Mouse (Mus musculus) adrenal gland, adult 8-10 months (tissue): ENCODE measurements around the gene Nhlh2. TPM values are rescaled to one million over a fixed set of nuclear protein-coding genes. Genes with fewer than 3 reads are reported as not detected.

Source experiments
- DNase-seq: peaks from one replicate; pipeline ENCODE4 v3.0.0; 2022
- total RNA-seq, 4 experiments: library from RNA; stranded (reverse); gene quantifications; 2 replicates each; pipeline ENCODE4 v1.2.4; 2022

The Nhlh2 gene
- total RNA-seq, result not detected

- no peak for DNase-seq
Observed at GRCm38 (mm10) chr3:102009926-102010381, at the start of gene Nhlh2. Gene Nhlh2, plus strand, starts transcription at chr3:102010076.

GRCm38 (mm10) chr3:101961146-101961835 lies 48.6 kb upstream of the Nhlh2 start:
- DNase-seq, result no peak

DNA sequence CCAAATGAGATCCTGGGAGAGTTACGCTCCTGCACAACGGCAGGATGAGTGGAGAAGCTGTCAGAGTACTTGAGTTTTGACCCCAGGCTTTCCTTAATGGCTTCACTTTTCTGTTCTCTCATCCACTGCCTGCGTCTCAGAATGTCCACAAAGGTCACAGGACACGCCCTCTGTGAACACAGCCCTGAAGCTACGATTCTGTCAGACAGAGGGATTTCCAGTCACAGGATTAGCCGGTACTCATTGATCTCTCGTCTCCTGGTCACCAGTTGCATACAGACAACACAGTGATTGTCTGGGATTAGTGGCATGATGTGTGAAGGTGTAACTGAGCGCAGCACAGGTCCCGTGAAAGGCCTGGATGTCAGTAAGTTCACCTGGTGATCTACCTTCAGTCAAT lies 46.4 kb upstream of the Nhlh2 start:
- DNase-seq, result no peak

DNA sequence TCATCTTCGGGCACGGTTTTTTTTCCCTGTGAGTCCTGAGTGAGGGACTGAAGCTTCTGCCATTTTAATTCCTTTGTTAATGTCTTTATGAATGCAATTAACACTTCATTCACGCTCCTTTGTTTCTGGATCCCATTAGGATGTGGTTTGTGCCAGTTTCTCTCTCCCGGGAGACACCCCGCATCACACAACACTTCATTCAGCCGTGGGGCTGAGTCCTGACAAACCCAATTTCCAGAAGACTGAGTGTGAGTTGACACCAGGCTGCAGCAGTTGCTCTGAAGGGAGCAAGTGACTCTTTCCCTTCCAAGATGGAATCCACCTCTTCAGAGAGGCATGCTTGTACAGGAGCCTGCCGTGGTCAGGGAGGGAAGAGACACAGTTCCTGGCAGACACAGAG lies 45.5 kb upstream of the Nhlh2 start:
- no peak for DNase-seq

DNA sequence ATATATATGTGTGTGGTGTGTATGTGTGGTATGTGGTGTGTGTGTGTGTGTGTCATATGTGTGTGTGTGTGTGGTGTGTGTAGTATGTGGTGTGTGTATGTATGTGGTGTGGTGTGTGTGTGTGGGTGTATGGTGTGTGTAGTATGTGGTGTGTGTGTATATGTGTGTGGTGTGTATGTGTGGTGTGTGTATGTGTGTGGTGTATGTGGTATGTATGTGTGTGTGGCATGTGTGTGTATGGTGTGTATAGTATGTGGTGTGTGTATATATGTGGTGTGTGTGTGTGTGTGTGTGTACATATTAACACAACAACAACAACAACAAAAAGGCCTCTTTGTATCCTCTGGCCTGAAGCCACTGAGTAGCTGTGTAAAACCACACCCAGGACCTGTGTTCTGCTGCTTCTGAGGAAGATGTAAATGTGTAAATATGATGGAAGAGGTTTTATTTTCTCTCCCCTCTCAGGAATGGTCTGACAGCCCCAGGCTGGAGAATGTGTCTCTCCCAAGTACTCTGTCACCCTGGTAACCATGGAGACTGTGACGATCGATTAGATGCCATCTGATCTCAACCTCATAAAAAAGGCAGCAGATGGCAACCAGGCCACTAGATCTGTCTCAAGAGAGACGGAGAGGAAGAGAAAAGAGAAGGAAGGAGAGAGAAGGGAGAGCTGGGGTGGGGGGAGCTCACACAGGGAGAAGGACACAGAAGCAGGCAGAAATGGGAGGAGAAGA lies 42.9 kb upstream of the Nhlh2 start:
- no peak for DNase-seq

DNA sequence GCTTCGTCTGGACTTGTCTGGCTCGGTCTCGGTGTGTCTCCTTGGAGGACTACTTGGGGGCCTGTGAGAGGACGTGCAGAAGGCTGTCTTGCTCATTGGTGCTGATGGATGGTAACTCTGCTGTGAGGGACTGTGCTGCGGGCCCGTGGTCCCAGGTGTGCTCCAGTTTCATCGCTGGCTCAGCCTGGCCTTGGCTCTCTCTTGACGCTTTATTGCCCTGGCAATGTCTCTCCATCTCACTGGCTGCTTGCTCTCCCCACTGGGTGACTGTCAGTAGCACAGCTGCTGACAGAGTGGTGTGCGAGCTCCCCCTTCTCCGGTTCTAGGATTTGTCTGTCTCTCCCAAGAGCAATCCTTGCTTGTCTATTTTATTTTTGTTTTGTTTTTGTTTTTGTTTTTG lies 34.5 kb upstream of the Nhlh2 start:
- DNase-seq, result no peak

GRCm38 (mm10) chr3:101978299-101978994 lies 31.4 kb upstream of the Nhlh2 start:
- no peak for DNase-seq

GRCm38 (mm10) chr3:101983917-101984316 lies 26.0 kb upstream of the Nhlh2 start:
- DNase-seq, result no peak

- DNase-seq, result no peak
Observed at GRCm38 (mm10) chr3:101985634-101986033, 24.2 kb upstream of the Nhlh2 start.

- no peak for DNase-seq
Observed at GRCm38 (mm10) chr3:101990136-101990535, 19.7 kb upstream of the Nhlh2 start.

DNA sequence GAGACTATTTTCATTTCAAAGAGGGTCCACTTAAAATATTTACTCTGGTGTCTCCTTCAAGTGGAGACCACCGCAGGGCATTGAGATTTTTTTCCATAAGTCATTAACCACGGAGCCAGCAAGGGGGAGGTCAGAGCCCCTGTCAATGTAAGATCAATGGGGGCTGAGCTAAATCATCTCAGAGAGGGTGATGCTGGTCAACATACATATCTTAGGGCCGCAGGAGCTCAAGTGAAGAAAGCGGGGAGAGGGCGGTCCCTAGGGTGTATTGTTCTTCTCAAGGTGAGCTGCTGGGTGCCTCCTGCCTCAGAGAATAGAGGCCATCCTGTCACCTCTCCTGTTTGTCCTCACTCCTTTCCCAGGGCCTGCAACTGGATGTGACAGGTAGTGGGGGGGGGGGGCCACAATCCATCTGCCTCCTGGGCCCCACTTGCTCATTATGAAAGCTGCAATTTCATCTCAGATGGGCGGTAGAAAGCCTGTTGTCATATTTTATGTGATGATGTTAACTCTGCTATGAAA lies 18.8 kb upstream of the Nhlh2 start:
- DNase-seq, result no peak

DNA sequence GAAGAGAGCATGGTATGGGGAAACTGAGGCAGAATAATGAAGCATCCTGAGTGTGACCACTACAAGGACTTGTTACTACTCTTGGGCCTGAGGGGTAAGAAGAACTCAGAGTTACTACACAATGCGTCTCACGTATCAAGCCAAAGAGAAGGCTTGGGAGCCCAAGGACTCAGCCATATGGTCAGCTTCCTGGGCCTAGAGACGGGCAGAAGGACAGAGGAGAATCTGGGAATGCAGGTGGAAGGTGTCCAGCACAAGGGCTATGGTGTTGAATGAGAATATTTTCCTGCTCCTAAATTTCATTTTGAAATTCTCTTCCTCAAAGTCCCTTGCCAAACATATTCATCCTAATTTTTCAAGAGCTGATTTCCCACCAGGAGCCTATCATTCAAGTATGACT lies 12.0 kb upstream of the Nhlh2 start:
- no peak for DNase-seq

GRCm38 (mm10) chr3:102010681-102011317 lies 923 bp downstream of the Nhlh2 start:
- no peak for DNase-seq

- no peak for DNase-seq
Observed at GRCm38 (mm10) chr3:102011318-102012075, 1.6 kb downstream of the Nhlh2 start.

DNA sequence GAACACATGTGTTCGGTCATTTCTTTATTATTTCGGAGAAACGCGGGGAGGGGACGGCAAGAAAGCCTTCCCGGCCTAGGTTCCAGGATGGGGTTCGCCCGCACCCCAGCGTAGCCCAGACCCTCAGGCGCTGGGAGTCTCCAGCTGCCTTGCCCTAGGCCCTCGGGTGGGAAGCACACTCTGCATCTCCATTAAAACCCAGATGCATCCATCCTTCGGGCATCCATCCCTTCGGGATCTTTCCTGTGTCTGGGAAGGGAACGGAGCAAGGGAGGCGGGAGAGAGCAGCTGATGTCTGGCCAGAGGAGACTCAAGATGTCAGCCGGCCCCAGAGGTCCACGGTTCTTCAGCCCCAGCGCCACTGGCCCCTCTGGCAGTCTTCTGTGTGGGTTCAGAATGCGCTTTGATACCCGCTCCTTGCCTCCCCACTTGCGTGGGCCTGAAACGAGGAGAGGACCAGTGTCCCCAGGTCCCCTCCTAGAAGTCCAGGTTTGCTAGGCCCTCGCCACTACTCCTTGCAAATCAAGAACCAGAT lies 2.3 kb downstream of the Nhlh2 start:
- DNase-seq, result no peak

GRCm38 (mm10) chr3:102012611-102013211 lies 2.8 kb downstream of the Nhlh2 start:
- no peak for DNase-seq

DNA sequence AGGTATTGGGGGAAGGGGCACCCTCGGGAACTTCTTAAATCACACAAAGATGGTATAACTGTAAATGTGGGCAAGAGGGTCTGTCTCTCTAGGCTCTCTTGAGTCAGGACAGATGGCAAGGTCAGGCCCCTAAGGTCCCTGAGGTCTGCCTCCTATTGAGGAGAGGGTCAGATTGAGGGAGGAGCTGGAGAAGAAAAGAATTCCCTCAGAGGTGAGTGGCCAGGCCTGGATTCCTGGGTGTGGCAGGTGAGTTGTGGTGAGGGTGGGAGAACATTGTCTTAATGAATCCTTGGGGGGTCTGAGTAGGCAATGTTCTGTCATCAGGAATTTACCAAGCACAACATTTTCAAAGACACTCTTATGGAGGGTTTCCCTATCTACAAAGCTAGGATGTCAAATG lies 10.7 kb downstream of the Nhlh2 start:
- DNase-seq, result no peak

DNA sequence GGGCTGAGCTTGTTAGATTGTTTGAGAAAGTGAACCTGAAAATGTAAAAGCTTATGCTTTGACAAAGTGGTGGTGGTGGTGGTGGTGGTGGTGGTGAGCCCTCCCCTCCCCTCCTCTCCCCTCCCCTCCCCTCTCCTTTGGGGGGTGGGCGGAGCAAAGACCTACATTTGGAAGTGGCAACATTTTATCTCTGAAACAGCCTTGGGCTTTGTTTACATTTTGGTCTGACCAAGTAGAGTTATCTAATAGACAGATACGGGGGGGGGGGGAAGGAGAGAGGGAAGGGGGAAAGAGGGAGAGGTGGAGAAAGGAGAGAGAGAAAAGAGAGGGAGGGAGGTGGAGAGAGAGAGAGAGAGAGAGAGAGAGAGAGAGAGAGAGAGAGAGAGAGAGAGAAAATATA lies 12.8 kb downstream of the Nhlh2 start:
- no peak for DNase-seq

DNA sequence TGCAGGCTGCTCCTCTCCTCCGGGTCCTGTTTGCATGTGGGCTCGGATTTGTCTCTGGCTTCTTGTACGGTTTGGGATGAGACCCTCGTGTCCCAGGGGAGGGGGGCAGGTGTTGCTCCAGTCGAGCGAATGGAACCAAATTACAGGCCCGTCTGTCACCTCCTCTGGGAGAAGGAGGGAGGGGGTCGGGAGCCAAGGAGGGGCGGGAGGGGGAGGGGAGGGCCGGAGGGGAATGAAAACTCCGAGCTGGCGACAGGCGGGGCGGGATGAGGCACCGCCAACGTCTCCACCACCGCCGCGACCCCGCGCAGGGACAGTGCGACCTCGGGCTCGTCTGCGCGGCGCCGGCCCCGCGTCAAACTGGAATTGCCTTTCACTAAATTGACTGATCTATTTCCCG lies 13.5 kb downstream of the Nhlh2 start:
- no peak for DNase-seq

GRCm38 (mm10) chr3:102023829-102024228 lies 14.0 kb downstream of the Nhlh2 start:
- DNase-seq, result no peak

GRCm38 (mm10) chr3:102024981-102025451 lies 15.1 kb downstream of the Nhlh2 start:
- no peak for DNase-seq
